Mouse (Mus musculus): Measurements from ENCODE around the gene Gm17304. TPM values are rescaled to one million over a fixed set of nuclear protein-coding genes. Genes with fewer than 3 reads are reported as not detected.

Gm17304 gene
- polyA plus RNA-seq, 1 experiment from 2014 or later = not detected

Other genes starting within 250 kb of the Gm17304 start
- not detected in 2 replicates for gene Barhl2, start 150.9 kb upstream of the Gm17304 start, polyA plus RNA-seq (2015; fragmentation: Nextera tagmentation; extraction: Ambion mirVana)
- 56.1 and 61.1 TPM in 2 replicates for gene Zfp644, start 88.2 kb downstream of the Gm17304 start, polyA plus RNA-seq (2015; fragmentation: Nextera tagmentation; extraction: Ambion mirVana)